Mouse (Mus musculus) thymus, postnatal 0 days (tissue): Measurements from ENCODE around the gene Dglucy. TPM values are rescaled to one million over a fixed set of nuclear protein-coding genes. Genes with fewer than 3 reads are reported as not detected.
A peak's percentile ranks its signal among the peaks of the same experiment; 100 is the strongest.

Source experiments
- DNase-seq: peaks from one replicate; pipeline ENCODE4 v3.0.0-alpha.2; 2015; ENCODE audit warnings: low spot score
- polyA plus RNA-seq: library from polyadenylated mRNA; unstranded; fragments of >200 nt; fragmentation: Nextera tagmentation; extraction: Ambion mirVana; gene quantifications from 2 replicates; pipeline ENCODE4 v1.2.1, GENCODE M21; 2015

Dglucy gene
- polyA plus RNA-seq, 1 experiment from 2014 or later: 1.9 TPM

- no peak for DNase-seq
These were observed 96.7 kb downstream of the Dglucy start for GRCm38 (mm10) chr12:100875553-100875952.

- DNase-seq: no peak
These were observed 97.1 kb downstream of the Dglucy start for GRCm38 (mm10) chr12:100875960-100876359.

- DNase-seq: no peak
These were observed 99.1 kb downstream of the Dglucy start for GRCm38 (mm10) chr12:100877936-100878335.

GRCm38 (mm10) chr12:100878556-100878955 is 99.7 kb downstream of the Dglucy start:
- DNase-seq: no peak

GRCm38 (mm10) chr12:100883168-100883567 is 104.3 kb downstream of the Dglucy start:
- DNase-seq: no peak

- no peak for DNase-seq
These were observed 106.7 kb downstream of the Dglucy start for GRCm38 (mm10) chr12:100885585-100885984.

- DNase-seq: no peak
These were observed 108.0 kb downstream of the Dglucy start for GRCm38 (mm10) chr12:100886877-100887276.

- peak; percentile 22 for DNase-seq
These were observed 109.0 kb downstream of the Dglucy start for GRCm38 (mm10) chr12:100887801-100888258.

GRCm38 (mm10) chr12:100890548-100890947 is 111.7 kb downstream of the Dglucy start:
- DNase-seq: peak; percentile 33

- peak; percentile 18 for DNase-seq
These were observed 116.6 kb downstream of the Dglucy start for GRCm38 (mm10) chr12:100895504-100895903.

GRCm38 (mm10) chr12:100896661-100897060 is 117.8 kb downstream of the Dglucy start:
- DNase-seq: no peak

GRCm38 (mm10) chr12:100897736-100898650 is 119.1 kb downstream of the Dglucy start:
- DNase-seq: no peak

- DNase-seq: no peak
These were observed 120.3 kb downstream of the Dglucy start for GRCm38 (mm10) chr12:100899111-100899640.

GRCm38 (mm10) chr12:100900901-100901300 is 122.0 kb downstream of the Dglucy start:
- DNase-seq: no peak

- peak; percentile 17 for DNase-seq
These were observed 122.5 kb downstream of the Dglucy start for GRCm38 (mm10) chr12:100901386-100901785.

- DNase-seq: peak; percentile 26
These were observed 124.9 kb downstream of the Dglucy start for GRCm38 (mm10) chr12:100903761-100904160.

GRCm38 (mm10) chr12:100906861-100907260 is 128.0 kb downstream of the Dglucy start:
- peak; percentile 25 for DNase-seq

GRCm38 (mm10) chr12:100907598-100908297 is 128.9 kb downstream of the Dglucy start, which contains the start of gene Gpr68:
Gpr68 (minus strand) TSS chr12:100908198.
- no peak for DNase-seq

- no peak for DNase-seq
These were observed 129.6 kb downstream of the Dglucy start for GRCm38 (mm10) chr12:100908298-100909034.

GRCm38 (mm10) chr12:100909765-100910164 is 130.9 kb downstream of the Dglucy start:
- no peak for DNase-seq

- no peak for DNase-seq
These were observed 131.9 kb downstream of the Dglucy start for GRCm38 (mm10) chr12:100910731-100911130.
